Mouse (Mus musculus) lung, postnatal 0 days (tissue): ENCODE data around the gene A930004D18Rik. TPM values are rescaled to one million over a fixed set of nuclear protein-coding genes. Genes with fewer than 3 reads are reported as not detected.

Experiments
- ATAC-seq: fragments of 200-750 bp; cut with Nextera tagmentation; 2 replicates; pipeline ENCODE4 v1.8.0; 2017; ENCODE audit warnings: moderate library complexity
- DNase-seq: peaks from one replicate; pipeline ENCODE4 v3.0.0-alpha.2; 2016; ENCODE audit warnings: low spot score
- H3K27ac ChIP-seq: fragments of 300-500 bp; sonication (generic); 2 replicates; pipeline ENCODE4 v1.5.1; 2014; ENCODE audit warnings: antibody characterized with exemption, mild to moderate bottlenecking, low read length, mixed read lengths
- H3K27me3 ChIP-seq: fragments of 300-500 bp; sonication (generic); replicated peaks from 2 replicates; pipeline ENCODE4 v1.6.1; 2014; ENCODE audit warnings: low read length, mixed read lengths; ENCODE audit not compliant: insufficient read depth
- H3K36me3 ChIP-seq: fragments of 300-500 bp; sonication (generic); 2 replicates; pipeline ENCODE4 v1.6.1; 2014; ENCODE audit warnings: low read length, mixed read lengths; ENCODE audit not compliant: insufficient read depth
- H3K4me1 ChIP-seq: fragments of 300-500 bp; sonication (generic); 2 replicates; pipeline ENCODE4 v1.6.1; 2014; ENCODE audit warnings: antibody characterized with exemption, low read depth, low read length, mixed read lengths; ENCODE audit not compliant: insufficient read depth
- H3K4me2 ChIP-seq: fragments of 300-500 bp; sonication (generic); replicated peaks from 2 replicates; pipeline ENCODE4 v1.6.1; 2014; ENCODE audit warnings: low read depth, mild to moderate bottlenecking, low read length, moderate library complexity, mixed read lengths
- H3K4me3 ChIP-seq: fragments of 300-500 bp; sonication (generic); 2 replicates; pipeline ENCODE4 v1.5.1; 2014; ENCODE audit warnings: low read depth, low read length
- H3K9ac ChIP-seq: fragments of 300-500 bp; sonication (generic); replicated peaks from 2 replicates; pipeline ENCODE4 v1.6.1; 2014; ENCODE audit warnings: low read depth, mild to moderate bottlenecking
- H3K9me3 ChIP-seq: fragments of 300-500 bp; sonication (generic); 2 replicates; pipeline ENCODE4 v1.6.1; 2016; ENCODE audit warnings: low read length, mixed read lengths
- CTCF ChIP-seq: IDR thresholded peaks from 2 replicates; pipeline ENCODE4 v1.5.1; 2016; ENCODE audit warnings: antibody characterized with exemption, mild to moderate bottlenecking
- EP300 ChIP-seq: IDR thresholded peaks from 2 replicates; pipeline ENCODE4 v1.6.1; 2016; ENCODE audit warnings: antibody characterized with exemption, mild to moderate bottlenecking, control low read depth
- WGBS: fragments of 180-500 bp; shearing (Covaris S2); extraction: QIAGEN DNeasy Blood & Tissue Kit; methylation state at CpG from one replicate; pipeline ENCODE4 v1.1.7; 2014; 5-methylcytosine and 5-hydroxymethylcytosine counted together
- polyA plus RNA-seq: library from polyadenylated mRNA; unstranded; fragments of >200 nt; fragmentation: Nextera tagmentation; extraction: Ambion mirVana; gene quantifications from 2 replicates; pipeline ENCODE4 v1.2.1, GENCODE M21; 2015

The A930004D18Rik gene
- polyA plus RNA-seq, 1 experiment from 2014 or later = 11.3 TPM

DNA sequence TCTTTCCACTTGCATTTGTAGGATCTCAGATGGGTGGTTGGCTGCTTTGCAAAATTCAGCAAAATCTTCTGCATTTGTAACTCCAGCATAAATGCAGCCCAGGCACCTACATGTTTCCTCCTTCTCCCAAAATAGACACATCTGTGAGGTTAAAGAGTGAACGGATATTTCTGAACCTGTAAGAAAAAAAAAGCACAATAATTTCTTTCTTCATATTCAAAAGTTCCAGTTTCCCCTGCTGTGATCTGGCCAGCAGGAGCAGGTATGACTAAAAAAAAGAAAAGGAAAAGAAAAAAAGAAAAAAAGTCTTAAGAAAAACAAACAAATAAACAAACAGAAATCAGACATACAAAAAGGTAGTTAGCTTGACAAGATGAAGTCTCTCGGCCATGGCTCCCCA is 12.5 kb upstream of the A930004D18Rik start:
- H3K9me3 ChIP-seq = no peaks in the 10 kb centered on the region
- no peaks in the 10 kb centered on the region for H3K27me3 ChIP-seq
- H3K4me2 ChIP-seq = peak overlapping the region; percentile 64
- ATAC-seq (no peak), DNase-seq (no peak)
- peak overlapping the region; percentile 96 for H3K27ac ChIP-seq
- no peaks in the 10 kb centered on the region for H3K36me3 ChIP-seq
- H3K4me1 ChIP-seq = peaks cover 20% of the 10 kb centered on the region
- no peak for TF ChIP-seq EP300
- no peak for TF ChIP-seq CTCF
- H3K9ac ChIP-seq = 0 out of 2 replicates have a peak overlapping the region, but pooled peaks have one; percentile 9
- H3K4me3 ChIP-seq = peak overlapping the region; percentile 81; the same call in 1 of the 2 replicates
- 24% methylated on average over 2 of the region's 2 CpGs for WGBS

DNA sequence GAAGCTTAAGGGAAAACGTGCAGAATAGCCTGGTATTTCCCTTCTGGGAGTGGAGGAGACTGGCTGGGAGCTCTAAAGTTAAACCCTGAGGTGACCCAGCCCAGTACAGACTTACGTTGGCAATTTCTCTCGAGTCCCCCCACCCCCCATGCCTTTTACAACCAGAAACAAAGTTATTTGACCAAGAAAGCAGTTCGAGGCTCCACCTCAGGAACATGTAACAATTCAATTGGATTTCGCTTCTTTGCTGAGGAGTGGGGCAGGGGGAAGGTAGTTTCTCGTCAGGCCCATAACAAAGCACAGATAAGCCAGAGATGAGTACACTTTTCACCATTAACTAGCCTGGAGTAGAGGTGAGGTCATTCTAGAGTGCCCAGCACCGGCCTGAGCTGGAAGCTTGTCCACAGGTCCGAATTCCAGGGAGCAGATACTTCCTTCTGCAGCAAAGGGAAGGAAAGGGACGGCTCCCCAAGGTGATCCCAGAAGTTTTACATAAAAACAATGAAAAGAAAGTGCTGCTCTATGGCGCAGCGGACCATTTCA is 11.8 kb upstream of the A930004D18Rik start:
- DNase-seq = peak; percentile 59
- Histone ChIP-seq H3K4me3 (peak overlapping the region; percentile 81), H3K27ac (peak overlapping the region; percentile 96), H3K4me2 (peak overlapping the region; percentile 64), H3K36me3 (no peaks in the 10 kb centered on the region), H3K9ac (peak overlapping the region; percentile 39), H3K27me3 (no peaks in the 10 kb centered on the region), H3K9me3 (no peaks in the 10 kb centered on the region), H3K4me1 (peaks cover 19% of the 10 kb centered on the region)
- 16% methylated on average over 11 of the region's 11 CpGs for WGBS
- peak; percentile 25; the same call in 1 of the 2 replicates for ATAC-seq
- TF ChIP-seq CTCF (no peak), EP300 (no peak)

GRCm38 (mm10) chr2:18048453-18049075 is 11.0 kb upstream of the A930004D18Rik start, which contains the start of gene Skida1:
Gene Skida1 (minus strand): TSS chr2:18049051.
- WGBS = 2% methylated on average over 17 of the region's 17 CpGs
- H3K4me3 ChIP-seq = peak within 1 kb of the TSS; percentile 81
- H3K27me3 ChIP-seq = no peaks in the 10 kb centered on the region
- ATAC-seq (peak; percentile 10; the same call in 1 of the 2 replicates), DNase-seq (peak; percentile 62)
- TF ChIP-seq CTCF = no peak
- H3K36me3 ChIP-seq = no peaks in the 10 kb centered on the region
- peaks cover 19% of the 10 kb centered on the region for H3K4me1 ChIP-seq
- peak within 1 kb of the TSS; percentile 64 for H3K4me2 ChIP-seq
- no peaks in the 10 kb centered on the region for H3K9me3 ChIP-seq
- H3K9ac ChIP-seq = peak within 1 kb of the TSS; percentile 79
- H3K27ac ChIP-seq = peak within 1 kb of the TSS; percentile 96

GRCm38 (mm10) chr2:18047646-18048452 is 10.3 kb upstream of the A930004D18Rik start:
- no peaks in the 10 kb centered on the region for H3K36me3 ChIP-seq
- H3K27me3 ChIP-seq = no peaks in the 10 kb centered on the region
- under 1% methylated on average over 64 of the region's 70 CpGs for WGBS
- ATAC-seq (peak; percentile 88), DNase-seq (peak; percentile 89)
- no peaks in the 10 kb centered on the region for H3K9me3 ChIP-seq
- H3K9ac ChIP-seq = peak overlapping the region; percentile 79
- peaks cover 20% of the 10 kb centered on the region for H3K4me1 ChIP-seq
- H3K4me3 ChIP-seq = peak overlapping the region; percentile 81
- peak overlapping the region; percentile 96 for H3K27ac ChIP-seq
- peak overlapping the region; percentile 64 for H3K4me2 ChIP-seq
- TF ChIP-seq CTCF (no peak), EP300 (no peak)

DNA sequence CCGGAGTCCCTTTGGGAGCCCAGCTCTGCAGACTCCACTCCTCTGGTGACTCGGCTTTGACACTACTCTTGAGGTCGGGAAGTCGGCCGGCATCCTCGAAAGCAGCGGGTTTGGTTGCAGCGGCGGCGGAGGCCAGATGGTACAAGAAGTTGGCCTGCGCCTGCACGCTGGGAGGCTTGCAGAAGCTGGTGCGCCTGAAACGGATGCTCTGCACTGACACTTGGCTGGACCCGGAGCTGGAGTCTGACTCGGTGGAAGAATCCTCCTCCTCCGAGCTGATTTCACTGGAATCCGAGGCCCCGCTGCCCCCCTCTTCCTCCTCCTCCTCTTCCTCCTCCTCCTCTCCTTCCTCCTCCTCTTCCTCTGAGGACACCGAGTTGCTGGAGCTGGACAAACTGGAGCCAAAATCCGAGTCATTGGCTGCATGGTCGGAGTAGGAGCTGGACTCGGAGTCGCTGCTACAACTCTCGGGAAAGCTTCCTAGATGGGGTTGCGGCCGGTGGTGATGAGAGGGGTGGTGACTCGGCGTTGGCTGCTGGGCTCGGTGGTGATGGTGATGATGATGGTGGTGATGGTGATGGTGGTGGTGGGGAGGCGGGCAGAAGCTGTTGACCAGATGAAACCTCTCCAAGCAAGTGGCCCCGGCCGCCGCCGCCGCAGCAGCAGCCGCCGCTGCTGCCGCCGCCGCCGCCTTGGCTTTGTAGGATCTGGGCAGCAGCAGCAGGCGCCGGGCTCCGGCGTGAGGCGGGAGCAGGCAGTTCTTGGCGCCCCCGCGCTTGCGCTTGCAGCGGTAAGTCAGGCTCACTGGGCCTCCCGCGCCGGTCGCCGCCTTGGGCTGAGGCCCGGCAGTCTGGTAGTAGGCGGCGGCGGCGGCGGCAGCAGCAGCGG is 9.5 kb upstream of the A930004D18Rik start:
- peak overlapping the region; percentile 64 for H3K4me2 ChIP-seq
- H3K27ac ChIP-seq = peak overlapping the region; percentile 96
- under 1% methylated on average over 48 of the region's 64 CpGs for WGBS
- no peaks in the 10 kb centered on the region for H3K36me3 ChIP-seq
- peak overlapping the region; percentile 79 for H3K9ac ChIP-seq
- ATAC-seq = peak; percentile 72
- TF ChIP-seq EP300 (no peak), CTCF (no peak)
- peaks cover 22% of the 10 kb centered on the region for H3K4me1 ChIP-seq
- peak; percentile 72 for DNase-seq
- no peaks in the 10 kb centered on the region for H3K27me3 ChIP-seq
- H3K9me3 ChIP-seq = no peaks in the 10 kb centered on the region
- H3K4me3 ChIP-seq = peak overlapping the region; percentile 81
